Mouse (Mus musculus) liver, embryonic 14.5 days (tissue): ENCODE data around the gene Prokr2.

Experiments
- CTCF ChIP-seq: IDR thresholded peaks from 2 replicates; pipeline ENCODE4 v1.5.1; 2016; ENCODE audit warnings: antibody characterized with exemption, low read depth, control low read depth
- EP300 ChIP-seq: IDR thresholded peaks from 2 replicates; pipeline ENCODE4 v1.6.1; 2016; ENCODE audit warnings: antibody characterized with exemption, low read depth

GRCm38 (mm10) chr2:132320516-132320915, 64.7 kb downstream of the Prokr2 start:
- TF ChIP-seq CTCF, result no peak
- no peak for TF ChIP-seq EP300
